Mouse (Mus musculus) gonadal fat pad, adult 2 months (tissue): ENCODE results near the gene C8g. TPM values are rescaled to one million over a fixed set of nuclear protein-coding genes. Genes with fewer than 3 reads are reported as not detected.
A peak's percentile ranks its signal among the peaks of the same experiment; 100 is the strongest.

ENCODE experiments used
- DNase-seq: peaks from one replicate; pipeline ENCODE4 v3.0.0-alpha.2; 2012; ENCODE audit warnings: low read depth
- polyA plus RNA-seq: library from polyadenylated mRNA; depleted of rRNA; stranded (reverse); fragments of >200 nt; gene quantifications from 2 replicates; pipeline ENCODE4 v1.2.3, GENCODE M21; 2012

C8g gene
- polyA plus RNA-seq, 1 experiment, result 15.8 TPM

GRCm38 (mm10) chr2:25500576-25501405 is 728 bp downstream of the C8g start, which contains the start of gene Fbxw5:
Fbxw5 (plus strand) TSS chr2:25500750.
- peak; percentile 56 for DNase-seq

GRCm38 (mm10) chr2:25500071-25500575 is 1.4 kb downstream of the C8g start:
- DNase-seq, result no peak

- no peak for DNase-seq
Measured at GRCm38 (mm10) chr2:25498622-25499478, 2.7 kb downstream of the C8g start.

GRCm38 (mm10) chr2:25497846-25498575 is 3.5 kb downstream of the C8g start:
- DNase-seq, result no peak

- DNase-seq, result no peak
Measured at GRCm38 (mm10) chr2:25496462-25496861, 5.1 kb downstream of the C8g start.

GRCm38 (mm10) chr2:25493476-25493961 is 8.0 kb downstream of the C8g start, which contains the start of gene Lcn12:
Lcn12 (minus strand) TSS chr2:25493911.
- DNase-seq, result no peak

GRCm38 (mm10) chr2:25492988-25493387 is 8.5 kb downstream of the C8g start:
- DNase-seq, result no peak

- DNase-seq, result no peak
Measured at GRCm38 (mm10) chr2:25488671-25489068, 12.8 kb downstream of the C8g start.

GRCm38 (mm10) chr2:25487965-25488670 is 13.4 kb downstream of the C8g start:
- DNase-seq, result no peak

GRCm38 (mm10) chr2:25484901-25485647 is 16.4 kb downstream of the C8g start:
- no peak for DNase-seq

GRCm38 (mm10) chr2:25482969-25483368 is 18.6 kb downstream of the C8g start:
- no peak for DNase-seq

GRCm38 (mm10) chr2:25480541-25480940 is 21.0 kb downstream of the C8g start:
- DNase-seq, result no peak

- DNase-seq, result peak; percentile 89
Measured at GRCm38 (mm10) chr2:25479551-25480311, 21.8 kb downstream of the C8g start.

GRCm38 (mm10) chr2:25477967-25478675 is 23.4 kb downstream of the C8g start:
- no peak for DNase-seq

- no peak for DNase-seq
Measured at GRCm38 (mm10) chr2:25477541-25477940, 24.0 kb downstream of the C8g start.

- no peak for DNase-seq
Measured at GRCm38 (mm10) chr2:25472550-25472949, 29.0 kb downstream of the C8g start.

- no peak for DNase-seq
Measured at GRCm38 (mm10) chr2:25469969-25470368, 31.6 kb downstream of the C8g start, which contains the start of gene Ptgds. Ptgds (minus strand) TSS chr2:25470046.
